Mouse (Mus musculus) urinary bladder, postnatal 36 days (tissue): Measurements from ENCODE around the gene Htra1.

ENCODE experiments used
- DNase-seq, 2 experiments: peaks; one replicate each; pipeline ENCODE4 v3.0.0; 2022; ENCODE audit warnings: low spot score in 2 of 2, mixed read lengths in 1 of 2

Gene Htra1

DNA sequence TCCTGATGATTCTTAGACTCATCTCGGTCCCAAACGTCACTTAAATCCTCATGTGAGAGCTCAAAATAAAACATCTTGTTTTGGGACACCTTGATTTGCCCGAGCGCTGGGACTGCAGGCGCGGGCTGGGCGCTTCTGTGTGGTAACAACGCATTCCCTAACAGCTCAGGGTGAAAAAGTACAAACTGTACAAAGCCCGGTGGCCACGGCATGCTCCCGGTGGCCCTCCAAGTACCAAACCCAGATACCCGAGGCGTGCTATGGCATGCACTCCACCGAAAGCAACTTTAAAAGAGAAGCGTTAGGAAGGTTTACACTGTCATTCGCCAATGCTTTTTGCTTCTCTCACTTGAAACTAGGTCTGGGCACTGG is 504 bp upstream of the Htra1 start:
- DNase-seq, result no peak

DNA sequence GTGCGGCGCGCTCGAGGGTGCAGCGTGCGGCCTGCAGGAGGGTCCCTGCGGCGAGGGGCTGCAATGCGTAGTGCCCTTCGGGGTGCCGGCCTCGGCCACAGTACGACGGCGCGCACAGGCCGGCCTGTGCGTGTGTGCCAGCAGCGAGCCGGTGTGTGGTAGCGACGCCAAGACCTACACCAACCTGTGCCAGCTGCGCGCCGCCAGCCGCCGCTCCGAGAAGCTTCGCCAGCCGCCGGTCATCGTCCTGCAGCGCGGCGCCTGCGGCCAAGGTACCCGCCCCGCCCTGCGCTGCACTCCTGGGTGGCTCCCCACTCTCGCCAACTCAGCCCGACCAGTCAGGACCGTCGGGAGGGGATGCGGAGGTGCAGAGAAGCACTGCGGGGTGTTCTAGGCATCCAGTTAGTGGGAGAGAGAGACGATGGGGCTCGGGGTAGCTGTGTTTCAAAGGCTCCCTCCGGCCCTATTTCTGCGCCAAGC is 601 bp downstream of the Htra1 start:
- peak in 1 of 2 experiments; percentile 43 for DNase-seq

DNA sequence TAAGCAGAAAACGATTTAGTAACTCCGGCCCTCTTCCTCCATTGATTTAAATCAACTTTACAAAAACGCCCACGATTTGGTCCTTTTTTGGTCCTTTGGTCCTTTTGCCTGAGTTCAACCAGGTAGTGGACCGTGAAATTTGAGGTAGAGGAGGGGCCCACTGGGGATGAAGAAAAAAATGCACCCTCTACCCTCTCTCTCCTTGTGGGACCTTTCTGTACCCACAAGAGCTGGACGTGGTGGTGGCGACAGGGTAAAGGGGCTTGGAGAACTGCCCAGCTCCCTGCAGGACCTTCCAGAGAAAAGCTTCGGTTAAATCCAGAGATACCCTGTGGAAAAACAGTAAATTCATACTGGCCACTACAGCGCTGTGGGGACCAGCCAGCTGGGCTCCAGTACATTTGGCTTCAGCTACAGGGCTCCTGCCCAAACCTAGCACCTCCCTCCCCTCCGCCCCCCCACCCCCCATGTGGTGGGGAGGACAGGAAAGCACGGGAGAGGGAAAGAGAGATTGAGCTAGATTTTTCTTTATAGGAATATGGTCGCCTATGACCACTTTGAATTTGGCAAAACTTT is 1.4 kb downstream of the Htra1 start:
- no peak for DNase-seq

DNA sequence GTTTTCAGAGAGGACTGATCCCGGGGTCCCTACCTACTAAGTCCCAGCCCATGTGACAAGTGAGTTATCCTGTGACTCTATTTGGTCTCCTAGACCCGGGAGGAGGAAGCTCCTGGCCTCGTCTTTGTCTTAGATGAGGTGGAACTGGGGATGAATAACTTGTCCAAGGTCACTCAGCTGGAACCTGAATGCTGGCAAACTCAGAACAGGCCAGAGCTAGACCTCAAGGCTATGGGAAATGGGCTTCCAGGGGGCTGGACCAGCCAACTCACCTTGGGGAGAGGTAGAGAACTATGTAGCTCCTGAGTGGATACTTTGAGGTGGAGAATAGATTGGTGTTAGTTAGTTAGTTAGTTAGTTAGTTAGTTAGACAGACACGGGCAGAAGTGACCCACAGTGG is 2.1 kb downstream of the Htra1 start:
- no peak for DNase-seq

DNA sequence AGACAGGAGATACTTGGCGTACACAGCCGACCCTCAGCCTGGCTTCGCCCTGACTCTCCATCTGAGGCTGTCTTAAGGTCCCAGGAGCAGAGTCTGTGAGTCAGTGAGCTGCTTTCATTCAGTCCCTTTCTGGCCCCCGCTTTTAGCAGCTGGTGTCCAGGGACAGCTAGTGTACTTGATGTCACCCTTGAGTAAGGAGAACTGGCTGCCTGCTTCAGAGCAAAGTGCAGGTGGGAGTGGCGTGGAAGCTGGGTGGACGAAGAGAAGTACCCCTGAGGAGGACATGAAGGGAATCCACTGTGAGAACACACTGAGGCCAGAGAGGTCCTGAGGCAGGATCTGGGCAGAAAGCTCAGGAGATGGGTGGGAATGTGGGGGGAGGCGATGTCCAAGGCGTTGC is 3.0 kb downstream of the Htra1 start:
- no peak for DNase-seq

DNA sequence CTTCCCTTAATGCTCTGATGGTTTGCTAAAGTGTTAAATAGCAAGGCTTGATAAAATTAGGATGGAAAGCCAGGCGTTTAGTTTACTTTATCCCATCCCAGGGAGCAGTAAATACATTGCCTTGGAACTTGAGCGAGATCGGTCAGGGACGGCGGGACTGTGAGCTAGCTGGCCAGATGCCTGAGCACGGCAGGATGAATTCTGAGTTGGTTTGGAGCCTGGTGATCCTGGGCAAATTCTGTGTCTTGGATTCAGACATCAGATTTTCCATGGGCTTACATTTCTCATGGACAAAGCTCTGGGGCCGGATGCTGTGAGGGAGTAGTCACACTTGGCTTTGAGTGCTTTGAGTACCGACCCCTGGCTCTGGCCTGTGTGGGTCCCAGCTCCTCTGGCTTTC is 4.8 kb downstream of the Htra1 start:
- no peak for DNase-seq

DNA sequence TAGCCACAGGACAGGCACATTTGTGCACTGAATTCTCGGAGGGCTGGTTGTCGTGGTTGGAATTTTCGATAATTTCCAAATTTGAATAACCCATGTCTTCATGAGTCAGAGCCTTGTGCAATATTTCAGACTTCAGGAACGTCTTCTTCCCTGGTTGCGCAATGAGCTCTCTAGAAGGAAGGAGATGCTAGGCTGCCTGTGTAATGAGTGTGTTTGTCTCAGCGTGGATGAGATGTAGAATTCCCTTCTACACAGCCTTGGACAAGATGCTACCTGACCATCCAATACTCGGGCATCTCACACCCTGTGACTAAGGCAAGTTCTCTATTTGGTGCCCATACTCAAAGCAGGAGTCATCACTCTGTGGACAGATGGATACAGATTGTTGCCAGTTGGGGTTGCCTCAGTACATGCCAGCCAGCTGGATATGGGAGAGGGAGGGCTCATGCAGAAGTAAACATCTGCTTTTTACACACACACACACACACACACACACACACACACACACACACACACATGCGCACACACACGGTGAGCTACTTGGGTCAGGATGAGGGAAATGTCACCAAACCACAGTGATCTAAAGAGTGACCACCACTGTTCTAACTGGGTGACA is 7.5 kb downstream of the Htra1 start:
- DNase-seq, result peak in 1 of 2 experiments; percentile 43

DNA sequence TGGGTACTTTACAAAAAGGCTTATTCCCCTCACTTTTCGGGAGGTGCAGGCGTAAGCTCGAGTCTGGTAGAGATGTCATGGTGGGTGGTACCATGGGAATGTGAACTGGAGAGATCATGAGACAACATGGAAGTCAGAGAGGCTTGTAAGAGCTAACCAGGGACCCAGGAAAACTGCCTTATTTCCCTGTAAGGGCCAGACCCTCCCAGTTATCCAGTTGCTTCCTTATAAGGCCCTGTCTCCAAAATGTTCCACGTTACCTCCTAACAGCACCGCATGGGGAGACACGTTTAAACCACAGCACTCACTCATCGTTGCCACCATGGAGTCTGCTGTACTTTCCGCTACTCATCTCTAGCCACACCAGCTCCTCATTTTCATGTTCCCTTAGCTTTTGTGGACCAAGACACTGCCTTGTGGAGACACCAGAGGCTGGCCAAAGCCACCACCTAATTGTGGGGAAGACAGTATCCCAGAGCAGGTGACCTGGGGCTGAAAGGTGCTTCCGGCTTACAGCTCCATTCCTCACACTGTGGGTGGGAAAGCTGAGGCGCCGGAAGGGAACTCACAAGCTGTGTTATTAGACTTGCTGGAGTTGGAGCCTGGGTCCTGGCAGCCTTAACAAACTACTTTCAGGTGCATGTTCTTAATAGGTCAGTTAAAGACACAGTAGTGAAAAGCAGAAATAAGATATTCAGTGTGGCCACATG is 9.0 kb downstream of the Htra1 start:
- DNase-seq, result no peak

DNA sequence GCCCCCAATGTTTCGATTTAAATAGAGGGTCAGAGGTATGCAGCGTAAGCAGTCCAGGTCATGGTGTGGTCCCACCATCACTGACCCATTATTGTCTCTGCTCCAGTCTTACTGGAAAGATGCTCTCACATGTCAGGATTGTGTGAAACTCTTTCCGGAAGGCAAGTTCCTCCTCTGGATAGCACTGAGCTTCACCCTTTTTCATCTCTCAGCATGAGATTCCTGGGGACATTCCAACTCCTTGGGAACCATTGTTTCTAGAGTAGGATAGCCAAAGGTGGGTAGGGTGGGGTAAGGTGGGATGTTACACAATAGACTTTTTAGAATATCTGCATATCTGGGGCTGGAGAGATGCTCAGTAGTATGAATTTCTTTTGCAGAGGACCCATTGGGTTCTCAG is 9.8 kb downstream of the Htra1 start:
- DNase-seq, result no peak

DNA sequence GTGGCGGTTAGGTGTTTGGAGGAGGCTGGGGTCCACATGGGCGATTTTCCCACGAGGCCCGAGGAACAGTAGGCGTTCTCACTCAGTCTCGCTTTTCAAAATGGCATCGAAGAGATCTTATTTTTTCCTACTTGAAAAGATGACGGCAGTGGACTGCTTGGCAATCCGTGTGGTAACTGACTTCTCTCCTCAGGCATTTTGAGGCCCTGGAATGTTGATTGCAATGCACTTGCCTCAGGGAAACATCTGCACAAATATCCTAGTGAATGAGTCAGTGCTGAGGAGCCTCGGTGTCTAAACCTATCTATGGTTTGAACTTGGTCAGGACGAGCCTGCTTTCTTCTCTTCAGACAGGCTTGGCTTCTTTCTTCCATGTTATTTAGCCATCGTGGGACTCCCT is 10.4 kb downstream of the Htra1 start:
- no peak for DNase-seq

DNA sequence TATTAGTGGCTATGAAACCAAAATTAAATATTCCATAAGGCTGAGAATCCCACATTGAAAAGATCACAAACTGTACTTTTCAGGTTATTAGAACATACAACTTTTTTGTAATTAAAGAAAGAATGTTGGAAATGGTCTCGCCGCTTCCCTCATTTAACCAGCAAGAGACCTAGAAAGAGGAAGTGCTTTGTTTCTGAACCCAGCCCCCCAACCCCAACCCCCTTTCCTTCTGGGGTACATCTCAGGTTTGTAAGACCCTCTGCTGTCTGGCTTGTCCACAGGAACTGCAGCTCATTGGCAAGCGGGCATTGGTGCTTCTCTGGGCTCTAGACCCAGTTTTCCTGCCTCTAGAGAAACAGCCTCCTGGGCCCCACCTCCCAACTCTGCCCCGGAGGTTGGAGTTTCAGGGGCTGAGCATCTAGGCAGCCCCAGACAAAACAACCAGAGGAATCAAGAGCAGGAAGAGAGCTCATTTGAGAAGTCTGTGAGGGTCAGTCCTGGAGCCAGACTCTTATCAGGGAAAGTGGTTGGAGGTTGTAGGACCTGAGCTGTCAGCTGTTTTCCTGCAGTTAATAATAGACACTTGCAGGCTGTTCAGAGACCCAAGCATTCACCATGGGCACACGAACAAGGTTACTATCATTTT is 12.8 kb downstream of the Htra1 start:
- no peak for DNase-seq

DNA sequence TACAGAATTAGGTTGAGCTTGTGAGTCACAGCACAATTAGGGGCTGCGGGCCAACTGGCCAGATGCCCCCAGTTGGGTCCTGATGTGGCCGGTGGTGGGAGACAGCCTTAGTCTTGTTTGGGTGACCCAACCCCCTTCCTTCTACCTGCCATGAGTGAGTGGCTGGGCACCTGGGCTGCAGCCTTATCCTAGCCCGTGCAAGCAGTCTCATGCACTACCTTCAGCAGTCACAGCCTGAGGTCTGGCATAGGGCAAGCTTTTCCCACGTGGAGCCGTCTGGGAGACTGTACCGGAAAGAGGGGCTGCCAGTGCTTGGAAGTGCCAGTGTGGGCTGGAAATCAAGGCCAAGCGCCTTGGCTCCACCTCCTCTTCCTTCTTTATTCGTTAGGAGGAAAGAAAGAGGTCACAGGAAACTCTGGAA is 13.4 kb downstream of the Htra1 start:
- DNase-seq, result no peak

DNA sequence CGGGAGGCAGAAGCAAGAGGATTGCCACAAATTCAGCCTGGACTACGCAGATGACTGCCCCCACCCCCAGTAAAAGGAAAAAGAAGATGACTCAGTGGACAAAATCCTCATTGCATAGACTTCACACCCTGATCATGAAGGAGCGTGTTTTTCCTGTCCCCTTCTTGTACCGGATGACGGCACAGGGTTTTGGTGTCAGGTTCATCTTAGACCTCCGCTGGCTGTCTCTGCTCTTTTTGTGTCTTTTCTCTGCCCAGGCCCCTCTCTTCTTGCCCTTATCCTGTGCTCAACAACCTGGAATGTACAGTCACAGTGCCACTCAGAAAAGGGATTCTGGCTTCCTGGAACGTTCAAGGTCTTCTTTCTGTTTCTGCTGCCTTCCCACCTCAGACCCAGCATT is 14.6 kb downstream of the Htra1 start:
- DNase-seq, result no peak

DNA sequence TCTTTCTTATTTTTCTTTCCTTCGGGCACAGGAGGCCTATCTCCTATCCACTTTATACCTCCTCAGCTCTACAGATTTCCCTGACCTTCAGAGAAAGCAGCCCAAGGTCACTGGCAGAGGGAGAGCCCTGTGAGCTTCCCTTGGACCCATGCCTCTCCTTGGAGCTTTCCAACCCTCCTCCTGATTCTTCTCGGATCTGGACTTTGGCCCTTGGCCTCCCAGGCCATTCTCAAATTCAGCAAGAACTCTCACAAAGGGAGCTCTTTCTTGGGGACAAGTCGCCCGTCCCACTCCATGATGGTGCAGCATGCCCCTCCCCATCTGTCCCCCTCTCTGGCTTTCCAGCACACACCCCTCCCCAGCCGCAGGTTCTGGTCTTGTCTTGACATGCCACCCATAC is 15.1 kb downstream of the Htra1 start:
- no peak for DNase-seq

DNA sequence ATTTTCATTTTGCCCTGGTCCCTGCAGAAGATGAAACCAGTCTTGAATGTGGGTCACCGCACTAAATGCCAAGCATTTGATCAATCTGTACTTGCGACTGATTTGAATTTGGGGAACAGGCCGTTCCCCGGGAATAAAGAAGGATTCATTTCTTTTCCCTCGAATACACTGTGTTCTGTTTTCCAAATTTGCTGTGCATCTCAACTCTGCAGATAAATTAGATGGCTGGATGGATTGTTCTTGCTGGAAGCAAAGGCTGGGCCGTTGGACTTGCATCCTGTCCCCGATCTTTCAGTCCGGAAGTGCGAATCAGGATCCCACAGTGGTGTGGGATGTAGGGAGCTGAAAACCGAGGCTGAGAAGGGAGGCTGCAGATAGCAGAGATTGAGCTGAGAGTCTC is 17.5 kb downstream of the Htra1 start:
- DNase-seq, result no peak

DNA sequence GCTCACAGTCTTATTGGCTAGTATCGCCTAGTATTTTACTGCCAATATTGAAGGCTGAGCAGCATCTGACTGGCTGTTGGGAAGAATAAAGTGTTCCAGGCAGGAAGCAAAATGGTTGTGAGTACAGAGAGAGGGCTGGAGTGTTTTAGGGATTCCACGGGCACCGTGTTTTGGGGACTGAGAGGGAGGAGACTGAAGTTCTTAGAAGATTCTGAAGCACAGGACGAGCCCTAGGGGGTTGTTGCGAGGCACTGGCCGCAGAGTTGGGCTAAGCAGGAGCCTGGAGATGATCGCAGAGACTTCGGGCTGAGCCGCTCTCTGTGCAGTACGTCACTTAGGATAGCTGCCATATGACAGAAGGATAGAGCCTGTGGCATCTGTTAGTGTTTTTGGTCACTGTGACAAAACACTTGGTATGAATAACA is 18.3 kb downstream of the Htra1 start:
- DNase-seq, result no peak

DNA sequence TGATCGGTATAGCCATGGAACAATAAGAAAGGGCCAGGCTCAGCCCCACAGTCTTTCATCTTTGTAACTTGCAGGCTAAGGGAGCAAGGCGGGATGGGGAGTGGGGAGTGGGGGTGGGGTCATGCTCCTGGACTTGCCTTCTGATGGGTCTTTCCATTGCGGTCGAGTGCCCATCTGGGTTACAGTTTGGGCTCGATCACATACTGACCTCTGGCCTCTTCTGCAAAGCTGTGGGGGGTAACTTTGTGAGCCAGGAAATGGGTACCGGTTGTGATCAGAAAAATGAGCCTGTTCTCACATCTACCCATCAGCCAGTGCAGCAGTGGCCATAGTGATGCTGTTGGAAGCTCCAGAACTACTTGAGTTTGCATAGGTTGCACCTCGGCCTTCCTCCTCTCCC is 22.6 kb downstream of the Htra1 start:
- no peak for DNase-seq

DNA sequence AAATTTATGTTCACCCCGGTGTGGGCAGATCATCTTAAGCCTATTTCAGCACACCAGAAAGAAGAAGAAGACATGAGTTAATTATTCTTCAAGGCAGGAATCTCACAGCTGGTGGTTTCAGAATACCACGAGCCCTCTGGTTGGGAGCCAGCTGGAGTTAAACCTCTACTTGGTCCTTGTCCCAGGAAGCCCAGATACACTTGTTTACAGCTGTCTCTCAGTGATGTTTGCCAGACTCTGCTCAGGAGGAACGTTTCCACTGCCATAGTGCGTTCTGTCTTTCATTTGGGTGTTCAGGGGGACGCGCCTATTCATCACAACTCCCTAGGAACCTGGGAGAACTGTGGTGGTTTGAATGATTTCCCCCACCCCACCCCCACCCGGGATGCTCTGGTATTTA is 24.0 kb downstream of the Htra1 start:
- peak; percentile 55 to 77 for DNase-seq

DNA sequence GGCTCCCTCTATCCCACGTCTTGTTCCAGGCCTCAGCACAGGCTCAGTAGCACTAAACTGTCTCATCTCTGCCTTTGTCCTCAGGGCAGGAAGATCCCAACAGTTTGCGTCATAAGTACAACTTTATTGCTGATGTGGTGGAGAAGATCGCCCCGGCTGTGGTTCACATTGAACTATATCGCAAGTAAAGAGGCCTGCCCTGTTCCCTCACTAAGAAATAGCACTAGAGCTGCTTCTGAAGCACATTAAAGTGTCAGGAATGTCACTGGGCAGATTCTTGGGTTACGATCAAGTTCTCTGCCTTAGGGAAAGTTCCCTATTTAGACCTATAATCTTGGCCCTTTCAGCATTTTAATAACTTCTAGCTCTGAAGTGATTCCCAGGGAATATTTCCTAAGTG is 25.5 kb downstream of the Htra1 start:
- no peak for DNase-seq

DNA sequence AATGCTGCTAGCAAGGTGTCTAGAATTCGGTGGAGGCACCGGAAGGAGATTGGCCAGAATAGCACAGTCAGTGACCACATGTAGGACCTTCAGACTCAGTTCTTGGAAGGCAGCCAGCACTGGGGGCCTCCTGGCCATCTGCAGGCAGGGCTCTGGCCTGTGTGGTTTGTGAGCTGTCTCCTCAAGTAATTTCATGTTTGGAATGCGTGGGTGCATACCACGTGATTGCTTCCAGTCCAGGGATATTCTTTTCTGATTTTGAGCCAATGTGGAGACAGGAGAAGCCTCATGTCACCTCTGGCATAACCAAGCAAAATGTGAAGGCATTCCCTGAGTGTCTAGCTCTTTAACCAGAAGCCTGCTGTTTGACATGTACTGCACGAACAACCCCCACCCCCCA is 28.8 kb downstream of the Htra1 start:
- peak; percentile 23 to 53 for DNase-seq

DNA sequence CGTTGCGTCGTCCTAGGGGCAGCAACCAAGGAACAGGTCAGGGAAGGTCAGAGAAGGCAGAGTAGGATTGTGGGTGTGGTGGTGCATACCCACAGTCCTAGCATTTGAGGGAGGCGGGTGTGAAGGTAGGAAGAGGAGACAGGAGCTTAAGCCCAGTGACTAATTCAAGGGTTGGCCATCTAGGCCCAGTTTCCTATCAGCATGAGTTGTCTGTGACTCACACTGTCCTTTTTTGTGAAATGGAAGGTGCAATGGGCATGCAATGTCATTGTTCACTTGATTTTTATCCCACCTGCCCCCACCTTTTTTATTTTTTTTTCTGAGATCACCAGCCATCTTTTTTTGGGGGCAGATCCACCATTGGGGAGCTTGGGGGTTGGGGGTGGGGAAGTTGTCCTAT is 29.5 kb downstream of the Htra1 start:
- no peak for DNase-seq

DNA sequence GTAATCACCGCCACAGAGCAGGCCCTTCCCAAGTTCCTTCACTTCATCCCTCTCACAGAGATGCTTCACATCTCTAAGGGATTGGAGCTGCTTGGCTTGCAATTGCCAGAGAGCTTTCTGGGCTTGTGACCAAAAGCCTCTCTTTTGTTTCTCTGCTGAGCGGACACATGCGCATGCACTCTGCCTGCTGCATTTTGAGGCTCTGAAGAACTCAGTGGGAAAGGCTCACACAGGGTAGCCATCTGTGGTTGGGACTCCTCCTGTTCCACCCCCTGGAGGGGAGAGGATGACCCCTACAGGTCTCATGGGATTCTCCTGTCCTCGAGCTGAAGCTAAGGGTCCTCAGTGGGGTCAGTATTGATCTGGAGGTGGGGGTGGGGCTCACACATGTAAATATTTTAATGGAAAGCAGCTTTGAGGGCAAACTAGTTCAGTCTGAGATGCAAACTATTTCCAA is 30.0 kb downstream of the Htra1 start:
- peak in 1 of 2 experiments; percentile 48 for DNase-seq

DNA sequence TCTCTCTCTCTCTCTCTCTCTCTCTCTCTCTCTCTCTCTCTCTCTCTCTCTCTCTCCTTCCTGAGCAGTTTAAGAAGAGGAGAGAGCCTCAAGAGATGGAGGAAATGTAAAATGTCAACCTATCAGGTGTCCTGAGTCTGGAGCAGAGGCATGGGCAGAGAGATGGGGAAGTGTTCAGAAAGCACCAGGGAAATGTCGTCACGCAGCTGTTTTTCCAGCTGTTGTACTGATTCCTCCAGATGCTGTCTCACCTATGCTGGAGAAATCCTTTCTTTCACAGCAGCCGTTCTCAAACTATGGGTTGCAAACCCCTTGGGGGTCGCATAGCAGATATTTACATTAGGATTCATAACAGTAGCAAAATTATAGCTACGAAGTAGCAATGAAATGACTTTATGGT is 30.5 kb downstream of the Htra1 start:
- no peak for DNase-seq
